29 mouse cellular contexts compared by ENCODE assay signal in genomic region chr5:106038321-106038720, GRCm38 (mm10).
"Had no signal": no experiment of that assay in that cellular context is flagged by ENCODE, and none has a peak within 500 bp of the region (broad histone marks: within the 10 kb centered on the region; RNA-seq: fewer than 3 reads in every experiment).

No protein-coding gene starts in this region.

- H3K36me3 ChIP-seq: limb, embryonic 10.5 days; limb, embryonic 12.5 days; limb, embryonic 13.5 days; limb, embryonic 15.5 days; liver, embryonic 12.5 days; liver, embryonic 13.5 days; liver, embryonic 15.5 days; lung, embryonic 15.5 days; midbrain, embryonic 12.5 days; midbrain, embryonic 13.5 days; neural tube, embryonic 12.5 days had no signal

- H3K4me3 ChIP-seq: left cerebral cortex, adult 2 months; limb, embryonic 10.5 days; limb, embryonic 12.5 days; limb, embryonic 13.5 days; limb, embryonic 15.5 days; liver, embryonic 12.5 days; liver, embryonic 13.5 days; liver, embryonic 15.5 days; lung, embryonic 15.5 days; megakaryocyte, embryonic 14.5 days; midbrain, embryonic 12.5 days; midbrain, embryonic 13.5 days; myocyte; neural tube, embryonic 12.5 days had no signal

- H3K4me2 ChIP-seq: limb, embryonic 12.5 days; limb, embryonic 13.5 days; limb, embryonic 15.5 days; liver, embryonic 11.5 days; liver, embryonic 12.5 days; liver, embryonic 13.5 days; liver, embryonic 15.5 days; lung, embryonic 14.5 days; lung, embryonic 15.5 days; midbrain, embryonic 12.5 days; midbrain, embryonic 13.5 days; neural tube, embryonic 12.5 days had no signal

- H3K4me1 ChIP-seq: limb, embryonic 10.5 days; limb, embryonic 12.5 days; limb, embryonic 13.5 days; liver, embryonic 12.5 days; liver, embryonic 13.5 days; liver, embryonic 15.5 days; lung, embryonic 15.5 days; megakaryocyte, embryonic 14.5 days; midbrain, embryonic 13.5 days; neural tube, embryonic 12.5 days had no signal

- H3K9ac ChIP-seq: limb, embryonic 12.5 days; limb, embryonic 13.5 days; limb, embryonic 15.5 days; liver, embryonic 12.5 days; liver, embryonic 13.5 days; liver, embryonic 14.5 days; liver, embryonic 15.5 days; liver, postnatal 0 days; lung, embryonic 14.5 days; lung, embryonic 15.5 days; midbrain, embryonic 12.5 days; midbrain, embryonic 13.5 days; neural tube, embryonic 12.5 days had no signal

- H3K27ac ChIP-seq: left cerebral cortex, adult 2 months; limb, embryonic 10.5 days; limb, embryonic 12.5 days; limb, embryonic 13.5 days; limb, embryonic 15.5 days; liver, embryonic 12.5 days; liver, embryonic 13.5 days; liver, embryonic 14.5 days; liver, embryonic 15.5 days; lung, embryonic 15.5 days; macrophage; midbrain, embryonic 12.5 days; midbrain, embryonic 13.5 days; neural tube, embryonic 12.5 days had no signal

- H3K9me3 ChIP-seq: limb, embryonic 10.5 days; limb, embryonic 12.5 days; limb, embryonic 13.5 days; limb, embryonic 15.5 days; liver, embryonic 12.5 days; liver, embryonic 13.5 days; liver, embryonic 15.5 days; lung, embryonic 15.5 days; megakaryocyte, embryonic 14.5 days; midbrain, embryonic 12.5 days; midbrain, embryonic 13.5 days; neural tube, embryonic 12.5 days had no signal

- ATAC-seq: liver, embryonic 12.5 days; liver, postnatal 0 days; lung, postnatal 0 days; midbrain, embryonic 13.5 days; midbrain, embryonic 16.5 days had no signal

- H3K27me3 ChIP-seq: limb, embryonic 12.5 days; limb, embryonic 13.5 days; limb, embryonic 15.5 days; liver, embryonic 12.5 days; liver, embryonic 13.5 days; liver, embryonic 15.5 days; lung, embryonic 15.5 days; megakaryocyte, embryonic 14.5 days; midbrain, embryonic 12.5 days; midbrain, embryonic 13.5 days; neural tube, embryonic 12.5 days had no signal

- DNase-seq: left cerebral cortex, postnatal 4 days; liver; liver, embryonic 13.5 days; liver, postnatal 0 days; lung, adult 18-20 months; lung, adult 2 months; lung, embryonic 14.5 days; lung, postnatal 10 days; lung, postnatal 14 days; lung, postnatal 36 days; lung, postnatal 4 days had no signal
